ENCODE assay signal across 12 mouse cellular contexts in genomic region chr16:63278259-63278697, GRCm38 (mm10).
A peak's percentile ranks its signal among the peaks of the same experiment; 100 is the strongest.
DNase-seq lines count a peak whose midpoint lies in the region; ATAC-seq lines count a peak whose summit lies in the region.
"Had no signal": no experiment of that assay in that cellular context is flagged by ENCODE, and none has a peak within 500 bp of the region (broad histone marks: within the 10 kb centered on the region; RNA-seq: fewer than 3 reads in every experiment).

No protein-coding gene starts in this region.

- H3K27ac ChIP-seq in forebrain, embryonic 11.5 days (ENCODE audit: low read depth, low read length): no peak overlapping the region
- H3K27ac ChIP-seq in forebrain, embryonic 10.5 days: no peak overlapping the region
- no peak overlapping the region for H3K27ac ChIP-seq in hindbrain, embryonic 12.5 days
- H3K27ac ChIP-seq in midbrain, embryonic 14.5 days (replicated peaks; ENCODE audit: low read depth, low read length): no peak overlapping the region
- H3K27ac ChIP-seq: lung, embryonic 15.5 days had no signal

- H3K36me3 ChIP-seq in forebrain, embryonic 11.5 days (ENCODE audit: control insufficient read depth, insufficient read depth, low read length): no peaks in the 10 kb centered on the region
- no peaks in the 10 kb centered on the region for H3K36me3 ChIP-seq in forebrain, embryonic 10.5 days (replicated peaks)
- H3K36me3 ChIP-seq in hindbrain, embryonic 12.5 days: no peaks in the 10 kb centered on the region
- H3K36me3 ChIP-seq in midbrain, embryonic 14.5 days (ENCODE audit: control insufficient read depth, insufficient read depth, low read length): no peaks in the 10 kb centered on the region
- H3K36me3 ChIP-seq: lung, embryonic 15.5 days had no signal

- no peak overlapping the region for H3K4me2 ChIP-seq in forebrain, embryonic 11.5 days (ENCODE audit: low read depth, low read length, severe bottlenecking)
- no peak overlapping the region for H3K4me2 ChIP-seq in hindbrain, embryonic 12.5 days (replicated peaks)
- no peak overlapping the region for H3K4me2 ChIP-seq in midbrain, embryonic 14.5 days (ENCODE audit: low read length)
- H3K4me2 ChIP-seq: lung, embryonic 15.5 days had no signal

- peak; percentile 71 for ATAC-seq in forebrain, embryonic 11.5 days (replicated peaks; ENCODE audit: low FRiP score)
- ATAC-seq in hindbrain, embryonic 12.5 days (ENCODE audit: low FRiP score): peak; percentile 89
- peak; percentile 69 for ATAC-seq in midbrain, embryonic 14.5 days (ENCODE audit: low FRiP score, low TSS enrichment)
- ATAC-seq: Patski had no signal

- no peak for DNase-seq in forebrain, embryonic 11.5 days (ENCODE audit: low spot score)
- DNase-seq in forebrain, embryonic 10.5 days (ENCODE audit: extremely low spot score, low spot score): no peak
- peak; percentile 11 to 41 for DNase-seq in cerebellum, postnatal 14 days
- peak; percentile 53 for DNase-seq in midbrain, embryonic 14.5 days
- no peak for DNase-seq in layer of hippocampus, adult 9-11 months
- no peak for DNase-seq in urinary bladder, postnatal 25 days (ENCODE audit: low spot score)
- no peak for DNase-seq in left cerebral cortex, adult 8-10 months (ENCODE audit: low spot score in 2 of 2)
- DNase-seq: gastrocnemius, postnatal 36 days; thymus, postnatal 14 days had no signal

- WGBS in forebrain, embryonic 11.5 days: 39% methylated on average over 2 of the region's 2 CpGs
- WGBS in forebrain, embryonic 10.5 days: 60% methylated on average over 2 of the region's 2 CpGs
- 42% methylated on average over 2 of the region's 2 CpGs for WGBS in hindbrain, embryonic 12.5 days
- 42% methylated on average over 2 of the region's 2 CpGs for WGBS in midbrain, embryonic 14.5 days

- 0 out of 2 replicates have a peak, but pooled peaks cover 3% of the 10 kb centered on the region for H3K4me1 ChIP-seq in forebrain, embryonic 11.5 days (replicated peaks; ENCODE audit: control insufficient read depth, insufficient read depth, low read length)
- peaks cover 6% of the 10 kb centered on the region for H3K4me1 ChIP-seq in forebrain, embryonic 10.5 days
- H3K4me1 ChIP-seq in hindbrain, embryonic 12.5 days: peaks cover 3% of the 10 kb centered on the region; the same call in 1 of the 2 replicates
- no peaks in the 10 kb centered on the region for H3K4me1 ChIP-seq in midbrain, embryonic 14.5 days (ENCODE audit: control insufficient read depth, insufficient read depth, low read length)
- H3K4me1 ChIP-seq: lung, embryonic 15.5 days had no signal

- no peak overlapping the region for H3K9ac ChIP-seq in forebrain, embryonic 11.5 days (ENCODE audit: low read length)
- no peak overlapping the region for H3K9ac ChIP-seq in hindbrain, embryonic 12.5 days
- H3K9ac ChIP-seq in midbrain, embryonic 14.5 days (replicated peaks; ENCODE audit: low read length): no peak overlapping the region
- H3K9ac ChIP-seq: lung, embryonic 15.5 days had no signal

- no peak overlapping the region for H3K4me3 ChIP-seq in forebrain, embryonic 11.5 days (ENCODE audit: low read depth, low read length)
- no peak overlapping the region for H3K4me3 ChIP-seq in forebrain, embryonic 10.5 days
- H3K4me3 ChIP-seq in hindbrain, embryonic 12.5 days: no peak overlapping the region
- H3K4me3 ChIP-seq in midbrain, embryonic 14.5 days (replicated peaks; ENCODE audit: low read depth, low read length): no peak overlapping the region
- H3K4me3 ChIP-seq: lung, embryonic 15.5 days had no signal

- no peaks in the 10 kb centered on the region for H3K27me3 ChIP-seq in forebrain, embryonic 11.5 days (ENCODE audit: control insufficient read depth, insufficient read depth, low read length)
- H3K27me3 ChIP-seq in forebrain, embryonic 10.5 days (ENCODE audit: poor library complexity, severe bottlenecking): no peaks in the 10 kb centered on the region
- H3K27me3 ChIP-seq in hindbrain, embryonic 12.5 days: no peaks in the 10 kb centered on the region
- H3K27me3 ChIP-seq in midbrain, embryonic 14.5 days (ENCODE audit: control insufficient read depth, insufficient read depth, low read length): no peaks in the 10 kb centered on the region
- H3K27me3 ChIP-seq: lung, embryonic 15.5 days; Patski had no signal

- no peaks in the 10 kb centered on the region for H3K9me3 ChIP-seq in forebrain, embryonic 11.5 days (ENCODE audit: control insufficient read depth, low read length)
- H3K9me3 ChIP-seq in forebrain, embryonic 10.5 days: no peaks in the 10 kb centered on the region
- H3K9me3 ChIP-seq in hindbrain, embryonic 12.5 days (replicated peaks): no peaks in the 10 kb centered on the region
- H3K9me3 ChIP-seq in midbrain, embryonic 14.5 days (ENCODE audit: control insufficient read depth, low read length): no peaks in the 10 kb centered on the region
- H3K9me3 ChIP-seq: lung, embryonic 15.5 days had no signal

Comparison
In these comparisons a context has a peak if more than half of its experiments do, and no peak if none do; other contexts are left out.
1. DNase-seq: peak in cerebellum, postnatal 14 days (2 of 2) and midbrain, embryonic 14.5 days (single experiment); none in forebrain, embryonic 11.5 days (single experiment), forebrain, embryonic 10.5 days (single experiment), layer of hippocampus, adult 9-11 months (single experiment), urinary bladder, postnatal 25 days (single experiment) and left cerebral cortex, adult 8-10 months (0 of 2).
2. Peak in every context shown above with its lines, with median percentiles within 50 percentile points of each other: ATAC-seq.